Mouse (Mus musculus) ES-Bruce4 (cell line): ENCODE measurements around the gene Prickle2.

Experiments
- CTCF ChIP-seq: IDR thresholded peaks from one replicate; pipeline ENCODE4 v1.8.1; 2011; ENCODE audit warnings: low read depth, low read length
- POLR2A ChIP-seq: IDR thresholded peaks from one replicate; pipeline ENCODE4 v1.8.1; 2011; ENCODE audit warnings: low read length; ENCODE audit not compliant: insufficient read depth

DNA sequence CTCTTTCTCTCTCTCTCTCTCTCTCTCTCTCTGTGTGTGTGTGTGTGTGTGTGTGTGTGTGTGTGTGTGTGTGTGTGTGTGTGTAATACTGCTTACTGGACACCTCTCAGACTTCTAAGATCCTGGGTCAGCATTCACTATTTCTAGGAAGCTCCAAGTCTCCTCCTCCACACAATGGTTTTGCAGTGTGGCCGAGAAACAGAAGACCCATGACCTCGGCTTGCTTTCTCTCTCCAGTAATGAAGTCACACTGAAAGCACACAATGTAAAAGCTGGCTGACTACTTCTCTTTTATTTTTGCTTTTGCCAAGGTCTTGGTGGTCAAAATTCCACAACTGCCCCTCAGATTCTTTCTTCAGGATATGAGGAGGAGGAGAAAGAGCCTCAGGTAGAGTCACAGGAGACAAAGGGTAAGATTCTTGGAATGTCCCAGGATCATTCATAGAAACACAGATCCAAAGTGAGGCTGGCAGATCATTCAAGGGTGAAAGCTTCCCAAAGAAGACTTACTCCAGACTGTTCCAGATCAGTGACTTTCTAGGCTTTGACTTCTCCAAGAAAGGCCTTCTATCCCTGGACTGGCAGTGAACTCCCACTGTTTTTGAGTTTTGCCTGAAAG is 93.7 kb downstream of the Prickle2 start:
- TF ChIP-seq CTCF (no peak), POLR2A (no peak)
